Mouse (Mus musculus): ENCODE results near the gene Spata5.
A peak's percentile ranks its signal among the peaks of the same experiment; 100 is the strongest.
"Not testable (repeated sequence)": the region's sequence is repeated elsewhere in the genome, so short reads cannot be mapped to it uniquely, and the experiment has no call there.

The Spata5 gene

DNA sequence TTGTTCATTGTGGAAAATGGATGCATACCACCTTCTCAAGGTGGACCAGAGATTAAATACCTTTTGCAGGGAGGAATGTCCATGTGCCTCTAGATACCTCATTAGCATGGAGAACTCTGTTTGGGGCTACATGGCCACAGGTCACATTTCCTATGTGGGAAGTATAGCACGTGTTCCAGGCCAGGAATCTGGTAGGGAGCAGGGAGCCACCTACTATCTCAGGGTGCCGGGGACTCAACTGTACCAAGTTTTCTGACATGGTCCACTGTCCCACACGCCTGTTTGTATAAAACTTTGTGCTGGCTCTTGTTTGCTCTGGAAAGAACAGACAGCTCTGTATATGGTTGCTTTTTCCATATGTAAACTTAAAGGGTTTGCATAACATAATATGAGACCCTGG, 158.0 kb downstream of the Spata5 start:
- DNase-seq, result no peak

GRCm38 (mm10) chr3:37584576-37584975, 164.9 kb downstream of the Spata5 start:
- DNase-seq, result no peak

- DNase-seq, result peak; percentile 9 to 21
Observed at GRCm38 (mm10) chr3:37585967-37586730, 166.5 kb downstream of the Spata5 start.

- DNase-seq, result peak in 1 of 2 experiments; percentile 32
Observed at GRCm38 (mm10) chr3:37586731-37587578, 167.3 kb downstream of the Spata5 start.

GRCm38 (mm10) chr3:37595721-37596120, 176.0 kb downstream of the Spata5 start:
- DNase-seq, result peak; percentile 45 to 47

DNA sequence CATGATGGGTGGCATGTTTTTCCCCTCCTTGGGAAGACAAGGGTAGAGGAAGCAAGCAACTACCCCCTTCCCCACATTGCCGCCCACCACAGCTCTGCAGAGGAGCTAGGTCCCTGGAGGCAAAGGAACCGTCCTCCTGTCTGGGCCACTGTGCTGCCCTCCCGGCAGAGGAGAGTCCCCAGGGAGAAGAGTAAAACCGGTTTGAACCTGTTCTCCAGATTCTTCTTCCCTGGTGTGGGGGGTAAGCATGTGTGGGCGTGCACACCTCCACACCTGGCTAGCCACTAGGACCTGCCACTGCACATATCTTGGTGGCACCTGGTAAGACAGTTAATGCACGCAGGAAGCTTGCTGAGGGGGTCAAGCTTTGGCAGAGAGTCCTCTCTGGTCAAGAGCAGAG, 176.8 kb downstream of the Spata5 start:
- no peak for DNase-seq

GRCm38 (mm10) chr3:37597200-37597599, 177.5 kb downstream of the Spata5 start:
- DNase-seq, result no peak

GRCm38 (mm10) chr3:37599641-37600040, 179.9 kb downstream of the Spata5 start:
- DNase-seq, result not testable (repeated sequence)

DNA sequence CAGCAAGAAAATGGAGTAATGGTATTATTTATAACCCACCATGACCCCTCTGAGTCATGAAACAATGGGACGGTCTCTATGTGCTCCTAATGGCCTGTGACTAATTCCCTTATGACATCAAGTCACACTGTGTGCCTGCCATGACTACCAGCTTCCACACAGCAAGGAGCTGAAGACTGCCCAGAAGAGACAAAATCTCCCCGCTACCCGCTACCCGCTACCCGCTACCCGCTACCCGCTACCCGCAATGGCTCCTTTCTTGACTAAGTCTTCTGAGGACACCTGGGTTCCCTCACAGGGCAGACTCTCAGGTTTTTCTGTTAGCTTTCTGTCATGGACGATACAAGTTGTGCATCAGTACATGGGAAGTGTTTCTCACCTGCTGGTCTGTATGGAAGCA, 182.7 kb downstream of the Spata5 start:
- DNase-seq, result no peak

DNA sequence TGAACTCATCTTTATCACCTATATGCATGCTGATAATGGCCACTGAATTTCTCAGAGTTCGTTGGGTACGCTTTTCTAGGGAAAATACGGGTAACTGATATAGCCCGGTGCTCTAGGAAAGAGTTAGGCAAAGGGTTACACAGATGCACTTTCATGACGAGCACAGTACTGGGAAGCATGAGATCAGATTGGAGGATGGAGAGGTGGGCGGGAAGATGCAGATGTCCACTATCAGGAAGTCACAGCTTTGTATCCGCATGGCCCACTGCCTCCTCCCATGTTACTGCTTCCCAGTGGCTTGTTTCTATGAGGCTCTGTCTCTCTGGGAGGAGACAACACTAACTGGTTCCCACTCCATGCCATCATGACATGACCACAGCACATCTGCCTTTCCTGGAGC, 183.2 kb downstream of the Spata5 start:
- DNase-seq, result no peak

DNA sequence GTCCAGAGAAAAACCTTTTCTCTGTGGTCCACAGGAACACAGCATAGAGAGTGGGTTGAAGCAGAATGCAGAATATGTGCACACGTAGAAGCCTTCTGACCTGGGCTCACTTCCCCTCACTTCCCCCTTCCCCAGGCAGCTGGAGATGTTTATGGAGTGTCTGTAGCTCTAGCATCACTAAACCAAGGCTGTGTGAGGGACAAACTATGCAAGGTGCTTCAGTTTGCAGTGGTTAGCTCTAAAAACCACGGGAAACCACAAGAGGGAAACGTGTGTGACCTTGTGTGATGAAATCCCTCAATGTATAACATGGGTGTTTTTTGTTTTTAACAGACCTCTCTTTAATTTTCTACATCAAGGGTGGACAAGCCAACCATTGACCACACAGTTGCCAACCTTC, 183.8 kb downstream of the Spata5 start:
- DNase-seq, result no peak

- no peak for DNase-seq
Observed at GRCm38 (mm10) chr3:37604976-37605875, 185.5 kb downstream of the Spata5 start.

DNA sequence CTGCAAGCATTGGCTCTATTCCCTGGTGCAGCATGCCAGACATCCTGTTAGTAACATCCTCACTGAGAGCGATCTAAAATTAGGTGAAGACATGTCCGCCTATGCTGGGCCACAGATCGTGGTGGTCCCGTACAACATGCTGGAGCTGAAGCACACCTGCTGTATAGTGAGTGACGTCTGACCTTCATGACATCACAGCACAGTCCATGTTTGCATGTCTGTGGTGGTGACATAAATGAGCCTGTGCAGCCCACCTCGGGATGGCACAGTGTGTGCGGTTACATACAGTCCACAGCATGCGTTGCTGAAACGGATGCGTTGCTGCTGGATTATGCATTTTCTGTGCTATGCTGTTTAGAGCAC, 186.2 kb downstream of the Spata5 start:
- DNase-seq, result no peak

GRCm38 (mm10) chr3:37608926-37609325, 189.2 kb downstream of the Spata5 start:
- DNase-seq, result no peak

GRCm38 (mm10) chr3:37610670-37611069, 191.0 kb downstream of the Spata5 start:
- DNase-seq, result no peak

GRCm38 (mm10) chr3:37613722-37614121, 194.0 kb downstream of the Spata5 start:
- DNase-seq, result peak; percentile 48 to 56

- DNase-seq, result no peak
Observed at GRCm38 (mm10) chr3:37614878-37615650, 195.4 kb downstream of the Spata5 start.

GRCm38 (mm10) chr3:37616586-37617547, 197.2 kb downstream of the Spata5 start:
- no peak for DNase-seq

Measured in kidney, adult 8-10 months (tissue).